Mouse (Mus musculus) stomach, embryonic 15.5 days (tissue): Measurements from ENCODE around the gene Bhlhe40. TPM values are rescaled to one million over a fixed set of nuclear protein-coding genes. Genes with fewer than 3 reads are reported as not detected.
A peak's percentile ranks its signal among the peaks of the same experiment; 100 is the strongest.

Experiments used
- ATAC-seq: fragments of 200-750 bp; cut with Nextera tagmentation; 2 replicates; pipeline ENCODE4 v1.8.0; 2017; ENCODE audit warnings: low read depth, moderate number of reproducible peaks, moderate TSS enrichment; ENCODE audit not compliant: insufficient read depth, low FRiP score
- H3K27ac ChIP-seq: fragments of 300-500 bp; sonication (generic); 2 replicates; pipeline ENCODE4 v1.5.1; 2015; ENCODE audit warnings: mild to moderate bottlenecking, inconsistent platforms
- H3K27me3 ChIP-seq: fragments of 300-500 bp; sonication (generic); replicated peaks from 2 replicates; pipeline ENCODE4 v1.6.1; 2015; ENCODE audit warnings: inconsistent platforms
- H3K36me3 ChIP-seq: fragments of 300-500 bp; sonication (generic); 2 replicates; pipeline ENCODE4 v1.6.1; 2015; ENCODE audit warnings: inconsistent platforms
- H3K4me1 ChIP-seq: fragments of 300-500 bp; sonication (generic); 2 replicates; pipeline ENCODE4 v1.6.1; 2015; ENCODE audit warnings: inconsistent platforms
- H3K4me2 ChIP-seq: fragments of 300-500 bp; sonication (generic); 2 replicates; pipeline ENCODE4 v1.6.1; 2015; ENCODE audit warnings: mild to moderate bottlenecking, inconsistent platforms
- H3K4me3 ChIP-seq: fragments of 300-500 bp; sonication (generic); replicated peaks from 2 replicates; pipeline ENCODE4 v1.5.1; 2015; ENCODE audit warnings: inconsistent platforms
- H3K9ac ChIP-seq: fragments of 300-500 bp; sonication (generic); 2 replicates; pipeline ENCODE4 v1.6.1; 2015; ENCODE audit warnings: inconsistent platforms
- H3K9me3 ChIP-seq: fragments of 300-500 bp; sonication (generic); 2 replicates; pipeline ENCODE4 v1.6.1; 2016; ENCODE audit warnings: inconsistent platforms
- WGBS: fragments of 180-500 bp; shearing (Covaris S2); methylation state at CpG from one replicate; pipeline ENCODE4 v1.1.7; 2015; 5-methylcytosine and 5-hydroxymethylcytosine counted together
- polyA plus RNA-seq: library from polyadenylated mRNA; unstranded; fragments of >200 nt; fragmentation: Nextera tagmentation; extraction: Ambion mirVana; gene quantifications from 2 replicates; pipeline ENCODE4 v1.2.1, GENCODE M21; 2015

The Bhlhe40 gene
- polyA plus RNA-seq, 1 experiment from 2014 or later = 27.4 TPM

GRCm38 (mm10) chr6:108664533-108665150, 4.2 kb downstream of the Bhlhe40 start:
- Histone ChIP-seq H3K27ac (no peak overlapping the region), H3K4me1 (peaks cover 16% of the 10 kb centered on the region), H3K36me3 (peaks cover 8% of the 10 kb centered on the region; the same call in 1 of the 2 replicates), H3K9ac (no peak overlapping the region), H3K4me3 (no peak overlapping the region), H3K27me3 (no peaks in the 10 kb centered on the region), H3K9me3 (no peaks in the 10 kb centered on the region), H3K4me2 (0 out of 2 replicates have a peak overlapping the region, but pooled peaks have one; percentile 10)
- ATAC-seq = no peak
- WGBS = 89% methylated on average over 24 of the region's 24 CpGs

DNA sequence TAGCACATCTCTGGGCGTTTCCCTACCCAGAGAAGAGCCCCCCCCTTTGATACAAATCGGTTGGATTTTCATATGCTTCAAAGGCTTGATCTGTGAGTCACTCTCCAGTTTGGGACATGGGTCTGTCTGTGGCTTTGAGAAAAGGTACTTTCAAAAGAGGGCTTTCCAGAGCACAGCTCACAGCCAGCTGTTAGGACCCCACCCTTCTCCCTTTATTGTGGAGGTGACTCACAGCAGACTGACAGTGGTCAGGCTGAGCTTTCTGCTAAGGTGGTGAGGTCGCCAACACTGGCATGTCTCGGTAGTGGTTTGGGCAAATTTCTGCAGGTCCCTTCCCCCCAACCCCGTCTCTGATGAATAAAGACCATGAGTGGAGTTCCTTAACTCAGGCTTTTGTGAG, 5.2 kb downstream of the Bhlhe40 start:
- Histone ChIP-seq H3K27me3 (no peaks in the 10 kb centered on the region), H3K27ac (no peak overlapping the region), H3K4me1 (peaks cover 16% of the 10 kb centered on the region), H3K9ac (no peak overlapping the region), H3K9me3 (no peaks in the 10 kb centered on the region), H3K4me2 (no peak overlapping the region), H3K4me3 (no peak overlapping the region), H3K36me3 (peaks cover 8% of the 10 kb centered on the region; the same call in 1 of the 2 replicates)
- ATAC-seq = no peak
- 64% methylated on average over 5 of the region's 5 CpGs for WGBS

DNA sequence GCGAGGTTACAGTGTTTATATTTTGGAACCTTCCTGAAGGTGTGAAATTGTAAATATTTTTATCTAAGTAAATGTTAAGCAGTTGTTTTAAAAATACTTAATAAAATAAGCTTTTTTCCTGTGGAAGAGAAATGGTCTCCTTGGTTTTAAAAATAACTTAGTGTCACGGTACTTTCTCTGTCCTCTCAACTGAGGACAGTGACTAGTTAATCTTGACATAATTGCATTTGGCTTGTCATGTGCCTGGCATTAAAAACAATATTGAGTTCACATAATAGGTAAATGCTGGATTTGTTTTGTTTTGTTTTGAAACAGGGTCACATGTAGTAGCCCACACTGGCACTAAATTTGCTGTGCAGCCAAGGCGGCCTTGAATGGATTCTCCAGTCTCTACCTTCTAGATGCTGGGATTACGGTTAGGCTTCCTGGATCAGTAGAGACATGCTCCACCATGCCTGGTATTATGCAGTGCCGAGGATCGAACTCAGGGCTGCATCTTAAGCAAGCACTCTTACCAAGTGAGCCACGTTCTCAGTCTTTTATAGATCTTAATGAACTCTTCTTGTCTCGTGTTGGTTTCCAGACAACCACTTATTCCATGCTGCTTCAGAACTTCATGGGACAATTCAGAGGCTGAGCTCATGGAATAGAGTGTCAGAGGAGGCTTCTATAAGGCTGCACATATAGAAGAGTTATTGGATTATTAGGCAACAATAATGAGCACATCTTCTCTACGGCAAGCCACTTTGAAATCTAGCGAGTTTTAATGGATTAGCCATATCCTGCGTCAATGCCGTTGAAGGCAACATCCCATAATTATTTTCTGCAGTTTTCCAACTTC, 6.4 kb downstream of the Bhlhe40 start:
- H3K9ac ChIP-seq = no peak overlapping the region
- H3K4me1 ChIP-seq = peaks cover 16% of the 10 kb centered on the region
- H3K27me3 ChIP-seq = no peaks in the 10 kb centered on the region
- 83% methylated on average over 12 of the region's 12 CpGs for WGBS
- no peak overlapping the region for H3K4me3 ChIP-seq
- peaks cover 8% of the 10 kb centered on the region; the same call in 1 of the 2 replicates for H3K36me3 ChIP-seq
- no peak for ATAC-seq
- H3K4me2 ChIP-seq = no peak overlapping the region
- H3K27ac ChIP-seq = no peak overlapping the region
- H3K9me3 ChIP-seq = no peaks in the 10 kb centered on the region

DNA sequence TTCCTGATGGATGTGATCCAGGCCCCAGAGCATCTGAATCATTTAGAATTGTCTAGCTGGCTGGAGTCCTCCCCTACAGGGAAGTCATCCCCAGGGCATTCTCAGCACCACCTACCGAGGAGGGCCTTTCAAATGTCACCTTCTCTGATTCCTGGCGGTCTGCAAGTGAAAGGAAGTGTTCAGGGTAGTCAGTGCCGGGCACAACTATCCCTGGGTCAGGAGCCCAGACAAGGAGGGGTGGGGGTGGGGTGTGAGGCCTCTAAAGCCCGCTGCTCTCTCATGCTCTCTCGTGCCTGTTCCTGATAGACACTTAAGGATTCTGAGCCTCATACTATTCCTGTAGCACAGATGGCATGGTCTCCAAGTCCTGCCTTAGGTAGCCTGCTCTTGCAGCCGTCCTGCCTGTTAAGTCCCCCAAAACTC, 7.2 kb downstream of the Bhlhe40 start:
- Histone ChIP-seq H3K27ac (peak overlapping the region; percentile 82), H3K4me1 (peaks cover 13% of the 10 kb centered on the region), H3K36me3 (peaks cover 8% of the 10 kb centered on the region; the same call in 1 of the 2 replicates), H3K4me3 (no peak overlapping the region), H3K9me3 (no peaks in the 10 kb centered on the region), H3K9ac (no peak overlapping the region), H3K4me2 (peak overlapping the region; percentile 54; the same call in 1 of the 2 replicates), H3K27me3 (no peaks in the 10 kb centered on the region)
- no peak for ATAC-seq
- 37% methylated on average over 6 of the region's 6 CpGs for WGBS

- ATAC-seq = peak; percentile 94
- peaks cover 8% of the 10 kb centered on the region; the same call in 1 of the 2 replicates for H3K36me3 ChIP-seq
- no peak overlapping the region for H3K9ac ChIP-seq
- WGBS = 2% methylated on average over 30 of the region's 30 CpGs
- no peaks in the 10 kb centered on the region for H3K9me3 ChIP-seq
- H3K4me3 ChIP-seq = peak overlapping the region; percentile 32
- H3K4me1 ChIP-seq = peaks cover 13% of the 10 kb centered on the region
- no peaks in the 10 kb centered on the region for H3K27me3 ChIP-seq
- peak overlapping the region; percentile 82 for H3K27ac ChIP-seq
- H3K4me2 ChIP-seq = peak overlapping the region; percentile 54
Observed at GRCm38 (mm10) chr6:108668321-108668786, 7.9 kb downstream of the Bhlhe40 start.

DNA sequence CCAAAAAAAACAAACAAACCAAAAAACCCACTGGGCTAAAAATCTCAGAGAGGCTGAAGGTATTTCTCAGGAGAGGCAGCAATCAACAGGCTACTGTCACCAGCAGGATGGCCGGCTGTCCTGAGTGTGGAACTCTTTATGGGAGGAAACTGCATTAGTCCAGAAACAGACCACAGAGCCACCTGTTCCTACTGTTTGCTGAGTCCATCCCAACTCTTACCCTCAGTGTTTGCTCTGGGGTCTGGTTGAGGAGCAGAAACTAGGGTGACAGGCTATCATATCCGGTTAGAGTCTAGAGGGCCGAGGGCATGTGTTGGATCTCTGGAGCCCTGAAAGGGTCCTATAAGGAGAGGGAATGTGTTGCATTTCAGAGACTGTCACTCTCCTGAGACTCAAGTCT, 9.8 kb downstream of the Bhlhe40 start:
- Histone ChIP-seq H3K9me3 (no peaks in the 10 kb centered on the region), H3K4me2 (no peak overlapping the region), H3K4me3 (no peak overlapping the region), H3K27me3 (no peaks in the 10 kb centered on the region), H3K27ac (no peak overlapping the region), H3K9ac (no peak overlapping the region), H3K4me1 (peaks cover 13% of the 10 kb centered on the region), H3K36me3 (peaks cover 4% of the 10 kb centered on the region; the same call in 1 of the 2 replicates)
- ATAC-seq = no peak
- 75% methylated on average over 3 of the region's 3 CpGs for WGBS

DNA sequence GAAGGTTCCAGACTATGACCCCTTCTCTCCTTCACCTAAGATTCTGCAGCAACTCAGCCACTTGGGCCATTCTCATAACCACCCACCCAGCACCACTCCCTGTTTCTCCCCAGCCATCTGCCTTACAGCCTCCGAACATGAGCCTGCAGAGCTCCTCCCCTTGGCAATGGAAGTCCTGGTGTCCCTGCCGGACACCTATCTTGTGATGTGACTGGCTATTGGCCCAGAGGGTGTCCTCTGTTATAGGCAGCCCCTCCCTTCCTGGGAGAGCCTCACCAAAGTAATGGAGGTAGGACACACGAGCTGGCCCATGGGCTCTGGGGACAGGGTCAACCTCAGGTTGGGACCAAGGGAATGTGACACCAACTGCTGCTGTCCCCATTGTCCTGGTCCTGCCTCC, 10.4 kb downstream of the Bhlhe40 start:
- Histone ChIP-seq H3K4me3 (no peak overlapping the region), H3K27ac (no peak overlapping the region), H3K9ac (no peak overlapping the region), H3K9me3 (no peaks in the 10 kb centered on the region), H3K4me1 (peaks cover 13% of the 10 kb centered on the region), H3K27me3 (no peaks in the 10 kb centered on the region), H3K36me3 (no peaks in the 10 kb centered on the region), H3K4me2 (no peak overlapping the region)
- 69% methylated on average over 3 of the region's 3 CpGs for WGBS
- ATAC-seq = no peak

DNA sequence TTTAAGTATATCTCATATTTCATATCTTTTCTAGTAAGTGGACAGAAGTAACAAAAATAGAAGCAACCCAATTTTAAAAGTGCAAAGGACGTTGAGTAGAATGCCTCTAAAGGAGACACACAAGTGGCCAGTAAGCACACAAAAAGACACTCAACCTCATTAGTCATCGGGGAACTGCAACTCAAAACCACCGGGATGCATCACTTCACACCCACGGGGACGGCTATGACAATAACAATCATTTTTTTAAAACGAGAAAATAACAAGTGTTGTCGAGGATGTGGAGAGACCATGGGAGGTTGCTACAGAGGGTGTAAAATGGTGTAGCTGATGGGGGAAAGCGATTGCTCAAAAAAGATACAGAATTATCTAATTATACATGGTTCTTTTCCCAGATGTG, 11.7 kb downstream of the Bhlhe40 start:
- H3K4me2 ChIP-seq = no peak overlapping the region

DNA sequence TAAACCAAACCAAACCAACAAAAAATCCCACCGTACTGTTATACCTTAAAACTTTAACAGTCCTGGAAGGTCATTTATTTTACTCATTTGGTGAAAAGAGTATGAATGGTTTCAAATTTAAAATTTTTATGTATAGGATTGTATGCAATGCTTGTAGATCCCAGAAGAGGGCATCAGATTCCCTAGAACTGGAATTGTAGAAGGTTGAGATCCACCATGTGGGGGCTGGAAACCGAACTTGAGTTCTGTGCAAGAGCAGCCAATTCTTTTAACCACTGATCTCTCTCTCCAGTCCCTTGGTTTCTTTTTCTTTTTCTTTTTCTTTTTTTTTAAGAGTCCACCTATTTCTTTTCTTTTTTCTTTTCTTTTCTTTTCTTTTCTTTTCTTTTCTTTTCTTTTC, 13.8 kb downstream of the Bhlhe40 start:
- Histone ChIP-seq H3K9ac (no peak overlapping the region), H3K27me3 (no peaks in the 10 kb centered on the region), H3K4me2 (no peak overlapping the region), H3K4me3 (no peak overlapping the region), H3K27ac (no peak overlapping the region), H3K9me3 (no peaks in the 10 kb centered on the region), H3K4me1 (no peaks in the 10 kb centered on the region), H3K36me3 (no peaks in the 10 kb centered on the region)
- no peak for ATAC-seq
- WGBS = 83% methylated on average over 2 of the region's 2 CpGs

More for the DNA sequence above, 11.7 kb downstream of the Bhlhe40 start:
- no peaks in the 10 kb centered on the region for H3K27me3 ChIP-seq
- no peak overlapping the region for H3K4me3 ChIP-seq
- no peaks in the 10 kb centered on the region for H3K36me3 ChIP-seq
- no peak for ATAC-seq
- no peak overlapping the region for H3K27ac ChIP-seq
- no peak overlapping the region for H3K9ac ChIP-seq
- peaks cover 13% of the 10 kb centered on the region for H3K4me1 ChIP-seq
- WGBS = 72% methylated on average over 8 of the region's 8 CpGs
- H3K9me3 ChIP-seq = no peaks in the 10 kb centered on the region

DNA sequence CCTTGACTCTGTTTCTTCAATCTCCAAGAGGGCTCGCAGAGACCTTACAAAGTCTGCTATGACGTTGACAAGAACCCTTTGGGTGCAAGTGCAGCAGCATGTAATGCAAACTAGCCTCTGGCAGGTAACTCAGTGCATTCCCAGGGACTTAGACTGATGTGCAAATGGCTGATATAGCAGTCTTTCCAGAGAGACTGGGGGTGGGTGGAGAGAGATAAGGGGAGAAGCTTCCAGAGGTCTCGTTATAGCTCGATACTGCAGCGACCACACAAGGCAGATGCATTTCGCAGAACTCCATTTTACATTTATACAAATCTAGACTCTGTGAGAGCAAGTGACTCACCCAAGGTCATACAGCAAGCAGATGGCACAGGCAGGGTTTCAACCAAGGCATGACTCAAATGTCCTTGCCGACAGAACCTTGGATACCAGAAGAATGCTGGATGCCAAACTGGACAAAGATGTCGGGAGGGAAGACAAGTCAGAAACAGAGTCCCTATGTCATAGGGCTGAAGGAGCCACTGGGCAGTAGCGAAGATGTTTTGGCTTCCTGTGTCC, 16.4 kb downstream of the Bhlhe40 start:
- H3K4me1 ChIP-seq = no peaks in the 10 kb centered on the region
- H3K4me3 ChIP-seq = no peak overlapping the region
- H3K27ac ChIP-seq = no peak overlapping the region
- no peaks in the 10 kb centered on the region for H3K9me3 ChIP-seq
- no peak overlapping the region for H3K4me2 ChIP-seq
- H3K9ac ChIP-seq = no peak overlapping the region
- no peaks in the 10 kb centered on the region for H3K27me3 ChIP-seq
- ATAC-seq = no peak
- 82% methylated on average over 9 of the region's 9 CpGs for WGBS
- H3K36me3 ChIP-seq = no peaks in the 10 kb centered on the region

- Histone ChIP-seq H3K4me2 (no peak overlapping the region), H3K27me3 (no peaks in the 10 kb centered on the region), H3K36me3 (no peaks in the 10 kb centered on the region), H3K4me3 (no peak overlapping the region), H3K27ac (no peak overlapping the region), H3K9me3 (no peaks in the 10 kb centered on the region), H3K9ac (no peak overlapping the region), H3K4me1 (no peaks in the 10 kb centered on the region)
- WGBS = 82% methylated on average over 4 of the region's 4 CpGs
- no peak for ATAC-seq
Observed at GRCm38 (mm10) chr6:108677697-108678096, 17.3 kb downstream of the Bhlhe40 start.

- no peaks in the 10 kb centered on the region for H3K27me3 ChIP-seq
- WGBS = 67% methylated on average over 5 of the region's 5 CpGs
- no peaks in the 10 kb centered on the region for H3K4me1 ChIP-seq
- no peak overlapping the region for H3K4me2 ChIP-seq
- ATAC-seq = no peak
- no peak overlapping the region for H3K9ac ChIP-seq
- no peaks in the 10 kb centered on the region for H3K9me3 ChIP-seq
- H3K4me3 ChIP-seq = no peak overlapping the region
- H3K27ac ChIP-seq = no peak overlapping the region
- no peaks in the 10 kb centered on the region for H3K36me3 ChIP-seq
Observed at GRCm38 (mm10) chr6:108678227-108678626, 17.8 kb downstream of the Bhlhe40 start.
